Mouse (Mus musculus): ENCODE measurements around the gene Larp1b. TPM values are rescaled to one million over a fixed set of nuclear protein-coding genes. Genes with fewer than 3 reads are reported as not detected.

Gene Larp1b
- total RNA-seq, 2 experiments from 2014 or later, result 69.4 to 78.9 TPM

DNA sequence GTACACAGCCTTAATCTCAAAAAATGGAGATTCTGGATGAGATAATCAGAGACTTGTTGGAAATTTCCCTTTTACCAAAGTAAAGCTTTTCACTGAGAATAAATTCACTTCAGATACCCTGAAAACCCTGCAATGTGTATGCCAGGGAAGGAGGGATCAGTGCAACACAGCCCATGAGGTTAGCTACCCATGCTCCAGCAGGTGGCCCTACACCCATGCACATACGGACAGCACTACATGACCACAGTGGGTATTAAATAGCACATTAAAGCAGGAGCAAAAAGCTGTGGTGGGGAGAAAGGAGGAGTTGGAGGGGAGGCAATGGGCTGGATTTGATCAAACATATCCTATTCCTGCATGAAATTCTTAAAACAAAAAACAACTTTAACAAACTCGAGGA is 120.9 kb downstream of the Larp1b start:
- Histone ChIP-seq H3K27ac (no peak overlapping the region), H3K4me3 (no peak overlapping the region)
- peak; percentile 54 for TF ChIP-seq CTCF (IDR thresholded peaks at IDR 0.05)
- intact Hi-C loops (cut with DNase I), result no loop called here
- DNase-seq, result peak; percentile 26

DNA sequence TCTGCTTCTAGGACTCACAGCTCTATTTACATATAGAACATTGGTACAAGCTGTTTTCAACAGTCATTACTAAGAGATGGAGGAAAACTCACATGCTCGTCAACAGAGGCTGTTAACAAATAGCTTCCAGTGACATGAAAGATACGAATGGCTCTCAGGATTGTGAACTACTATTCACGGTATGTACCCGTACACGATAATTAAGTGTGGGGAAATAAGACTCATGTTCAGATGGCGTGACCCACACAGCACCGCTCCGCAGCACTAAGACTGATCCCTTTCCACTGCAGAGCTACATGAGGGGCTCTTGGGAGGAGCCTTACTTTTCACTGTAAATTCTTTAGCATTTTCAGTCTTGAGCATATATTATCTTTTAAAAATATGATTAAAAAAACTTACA is 125.7 kb downstream of the Larp1b start:
- H3K27ac ChIP-seq, result no peak overlapping the region
- intact Hi-C loops (cut with DNase I), result no loop called here
- H3K4me3 ChIP-seq, result no peak overlapping the region
- DNase-seq, result no peak
- no peak for TF ChIP-seq CTCF (IDR thresholded peaks at IDR 0.05)

DNA sequence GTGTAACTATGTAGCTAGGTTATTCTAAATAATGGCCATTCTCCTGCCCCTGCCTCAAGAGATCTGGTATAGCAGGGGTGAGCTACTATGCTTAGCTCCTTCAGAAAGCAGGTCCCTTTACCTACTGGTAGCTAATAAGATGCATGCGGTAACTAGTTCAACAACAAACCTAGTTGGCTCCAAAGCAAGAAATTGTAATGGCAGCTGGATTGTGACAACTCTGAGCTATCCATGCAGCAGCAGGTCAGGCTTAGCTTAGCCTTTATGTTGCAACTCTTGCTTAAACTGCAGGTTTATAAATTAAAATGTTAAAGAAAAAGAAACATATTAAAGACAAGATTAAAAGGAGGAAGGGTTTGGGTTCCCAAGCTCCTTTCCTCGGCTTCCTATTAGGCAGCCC is 129.0 kb downstream of the Larp1b start:
- no peak overlapping the region for H3K27ac ChIP-seq
- no peak for TF ChIP-seq CTCF (IDR thresholded peaks at IDR 0.05)
- no peak for DNase-seq
- no peak overlapping the region for H3K4me3 ChIP-seq
- intact Hi-C loops (cut with DNase I), result no loop called here

DNA sequence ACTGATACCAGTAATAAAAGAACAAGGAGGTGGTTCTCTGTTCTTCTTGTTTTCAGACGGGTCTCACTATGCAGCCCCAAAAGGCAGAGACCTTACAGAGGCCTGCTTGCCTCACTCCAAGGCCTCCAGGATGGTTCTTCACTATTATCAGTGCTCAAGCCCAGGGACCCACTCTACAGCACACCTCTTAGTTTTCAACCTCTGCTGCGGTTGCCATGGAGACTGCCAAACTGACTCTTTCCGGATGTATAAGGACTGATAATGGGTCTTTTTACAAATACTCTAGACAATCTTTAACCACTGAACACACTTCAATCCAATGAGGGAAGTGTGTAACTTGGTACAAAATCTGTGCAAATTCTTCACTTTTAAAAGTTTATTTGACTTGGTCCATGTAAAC is 131.1 kb downstream of the Larp1b start:
- Histone ChIP-seq H3K4me3 (peak overlapping the region; percentile 11; the same call in 1 of the 2 replicates), H3K27ac (no peak overlapping the region; the same call in 1 of the 2 replicates)
- intact Hi-C loops (cut with DNase I), result loop anchor here (5.0 kb wide), 1 partner anchor 512 kb away; no protein-coding TSS in a partner anchor
- no peak for DNase-seq
- TF ChIP-seq CTCF (IDR thresholded peaks at IDR 0.05), result no peak

DNA sequence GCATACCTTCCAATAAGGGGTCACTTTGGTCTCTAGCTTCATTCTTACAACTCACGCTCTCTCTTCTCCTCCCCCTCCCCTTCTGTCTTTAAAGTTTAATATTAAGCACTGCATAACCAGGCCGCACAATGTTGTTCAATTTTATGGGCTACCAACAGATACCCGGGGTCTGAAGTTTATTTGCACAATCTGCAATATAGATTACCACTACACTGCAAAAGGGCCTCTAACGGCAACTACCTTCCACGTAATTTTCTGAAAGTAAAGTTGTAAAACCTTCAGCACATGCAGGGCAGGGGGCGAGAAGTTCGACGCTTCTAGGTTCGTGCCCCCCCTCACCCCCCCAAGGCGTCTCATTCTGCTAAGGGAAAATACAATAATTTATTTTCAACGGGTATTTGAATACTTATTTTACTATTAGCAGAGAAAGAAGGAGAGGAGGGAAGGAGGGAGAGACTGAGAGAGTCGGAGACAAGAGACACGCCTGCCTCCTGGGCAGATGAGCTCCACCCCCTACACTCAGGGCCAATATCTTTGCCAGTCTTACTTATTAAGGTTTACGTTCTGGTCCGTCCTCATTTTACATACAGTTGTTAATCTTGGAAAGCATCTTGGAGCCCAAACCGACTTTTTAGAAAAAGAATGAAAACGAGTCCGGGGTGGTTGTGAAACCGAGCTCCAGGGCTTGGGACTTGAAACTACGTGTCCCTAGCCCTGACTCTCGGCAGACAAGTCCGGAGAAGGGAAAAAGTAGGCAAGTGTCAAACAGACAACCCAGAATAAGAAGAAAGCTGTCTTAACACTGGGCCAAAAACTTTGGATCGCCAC is 132.1 kb downstream of the Larp1b start:
- Histone ChIP-seq H3K27ac (peak overlapping the region; percentile 91), H3K4me3 (peak overlapping the region; percentile 80)
- TF ChIP-seq CTCF (IDR thresholded peaks at IDR 0.05), result no peak
- DNase-seq, result no peak
- intact Hi-C loops (cut with DNase I), result loop anchor here (5.0 kb wide), 1 partner anchor 511 kb away; no protein-coding TSS in a partner anchor

DNA sequence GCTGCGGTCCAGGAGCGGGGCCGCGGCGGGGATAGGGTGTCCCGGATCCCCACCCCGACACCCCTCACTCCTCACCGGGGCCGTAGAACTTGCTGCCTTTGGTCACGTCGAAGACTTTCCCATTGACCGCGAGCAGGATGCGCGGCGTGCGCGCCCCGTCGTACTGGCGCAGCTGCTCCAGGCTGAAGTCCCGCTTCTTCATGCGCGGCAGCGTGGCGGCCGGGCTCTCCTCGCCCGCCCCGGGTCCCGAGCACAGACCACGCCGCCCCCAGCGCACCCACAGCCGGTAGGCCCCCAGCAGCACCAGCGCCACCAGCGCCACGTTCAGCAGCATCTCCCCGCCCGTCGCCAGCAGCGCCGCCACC is 132.9 kb downstream of the Larp1b start:
- peak overlapping the region; percentile 80 for H3K4me3 ChIP-seq
- no peak for DNase-seq
- intact Hi-C loops (cut with DNase I), result loop anchor here (5.0 kb wide), 1 partner anchor 510 kb away; no protein-coding TSS in a partner anchor
- H3K27ac ChIP-seq, result peak overlapping the region; percentile 91
- TF ChIP-seq CTCF (IDR thresholded peaks at IDR 0.05), result no peak

DNA sequence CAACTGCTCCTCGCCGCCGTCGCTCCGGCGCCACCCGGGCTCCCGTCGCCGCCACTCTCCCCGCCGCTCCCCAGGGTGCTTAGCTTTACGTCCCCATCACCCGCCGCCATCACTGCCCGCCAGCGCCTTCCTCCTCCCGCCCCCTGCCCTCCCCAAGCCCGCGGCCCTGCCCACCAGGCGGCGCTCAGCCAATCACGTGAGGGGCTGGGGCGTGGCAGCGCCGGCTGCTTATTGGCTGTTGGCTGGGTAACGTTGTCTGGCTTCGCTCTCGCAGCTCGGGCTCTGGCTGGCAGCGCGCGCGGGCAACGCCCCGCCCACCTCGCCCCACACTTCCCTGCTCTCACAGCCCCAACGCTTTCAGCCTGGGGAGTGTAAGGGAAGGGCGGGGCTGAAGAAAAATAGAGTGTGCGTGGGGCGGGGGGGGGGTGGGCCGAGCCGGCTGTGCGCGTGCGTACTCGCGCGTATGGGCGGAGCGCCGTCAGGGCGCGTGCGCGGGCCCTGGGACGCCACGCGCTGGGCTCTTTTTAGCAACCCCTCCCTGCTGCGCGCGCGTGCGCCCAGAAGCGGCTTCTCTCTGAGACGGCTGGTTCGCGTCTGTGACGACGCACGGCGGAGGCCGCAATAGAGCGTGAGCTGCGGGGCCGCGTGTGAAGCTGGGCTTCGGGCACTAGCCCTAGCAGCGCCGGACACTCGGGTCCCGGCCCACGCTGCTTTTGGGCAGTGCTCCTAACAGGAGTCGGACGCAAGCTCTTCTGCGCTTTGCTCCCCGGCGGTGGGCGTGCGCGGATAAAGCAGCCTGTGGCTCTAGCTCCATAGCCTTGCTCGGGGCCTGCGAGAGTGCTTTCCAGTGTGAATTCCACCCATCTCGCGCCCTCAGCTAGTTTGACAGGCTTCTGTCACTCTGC is 133.5 kb downstream of the Larp1b start, which contains the start of gene Pgrmc2:
Pgrmc2 (minus strand) TSS at position 162 of the 905 bp plus-strand sequence.
- intact Hi-C loops (cut with DNase I), result loop anchor here (1.0 to 5.0 kb wide), 2 partner anchors 481 to 509 kb away; no protein-coding TSS in a partner anchor
- Histone ChIP-seq H3K27ac (peak within 1 kb of the TSS; percentile 91), H3K4me3 (peak within 1 kb of the TSS; percentile 80)
- peak; percentile 50 for TF ChIP-seq CTCF (IDR thresholded peaks at IDR 0.05)
- DNase-seq, result peak; percentile 99

DNA sequence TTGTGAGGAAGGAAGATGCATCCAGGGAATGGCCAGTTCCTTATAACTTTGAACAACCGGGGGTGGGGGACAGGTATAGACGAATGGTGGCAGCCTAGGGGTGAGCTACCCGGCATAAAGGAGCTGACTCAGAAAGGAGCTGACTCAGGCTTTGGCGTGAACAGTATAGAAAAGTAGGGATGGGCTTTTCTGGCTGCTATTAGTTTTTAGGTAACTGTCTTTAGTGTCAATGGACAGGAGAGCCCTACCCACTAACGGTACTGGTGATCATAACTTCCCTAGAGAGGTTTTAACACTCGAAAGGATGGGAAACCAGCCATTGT is 134.1 kb downstream of the Larp1b start:
- no peak for TF ChIP-seq CTCF (IDR thresholded peaks at IDR 0.05)
- intact Hi-C loops (cut with DNase I), result loop anchor here (1.0 to 5.0 kb wide), 2 partner anchors 481 to 509 kb away; no protein-coding TSS in a partner anchor

DNA sequence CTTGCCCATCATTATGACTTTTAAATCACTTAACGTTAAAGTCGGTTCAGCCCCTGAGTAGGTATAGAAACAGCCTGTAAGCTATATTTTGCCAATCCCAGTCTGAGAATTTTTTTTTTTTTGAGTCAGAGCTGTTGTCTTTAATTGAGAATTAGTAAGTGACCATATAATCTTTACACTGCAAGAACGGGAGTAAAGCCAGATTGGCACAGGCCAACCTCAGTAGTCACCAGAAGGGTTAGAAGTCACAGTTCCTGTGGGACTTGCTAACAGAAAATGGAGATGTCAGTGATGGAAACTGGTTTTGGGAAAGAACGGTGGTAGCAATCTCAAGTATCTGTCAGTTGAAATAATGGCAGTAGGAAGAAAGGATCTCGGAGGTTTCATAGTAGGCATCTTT is 134.8 kb downstream of the Larp1b start:
- Histone ChIP-seq H3K27ac (no peak overlapping the region), H3K4me3 (no peak overlapping the region)
- DNase-seq, result no peak
- no peak for TF ChIP-seq CTCF (IDR thresholded peaks at IDR 0.05)
- intact Hi-C loops (cut with DNase I), result loop anchor here (5.0 kb wide), 1 partner anchor 508 kb away; no protein-coding TSS in a partner anchor

More for the DNA sequence above, 134.1 kb downstream of the Larp1b start:
- Histone ChIP-seq H3K4me3 (peak overlapping the region; percentile 80), H3K27ac (peak overlapping the region; percentile 91)
- DNase-seq, result no peak

DNA sequence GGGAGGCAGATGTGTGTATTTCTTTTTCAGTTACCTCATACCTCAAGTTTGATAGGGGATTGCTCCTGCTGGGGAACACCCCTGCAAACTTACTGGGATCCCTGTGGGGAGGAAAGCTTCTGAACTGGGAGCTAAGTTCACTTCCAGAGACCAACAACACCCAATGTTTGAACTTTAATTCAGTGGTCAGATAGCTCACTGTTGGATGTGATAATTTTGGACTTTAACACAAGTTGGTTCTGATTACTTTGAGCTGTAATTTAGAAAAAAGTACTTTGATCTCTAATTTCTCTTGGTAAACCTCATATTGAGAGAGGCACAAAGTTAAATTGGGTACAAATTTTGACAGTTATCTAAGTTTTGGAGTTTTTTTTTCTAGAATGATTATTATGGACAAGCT is 137.4 kb downstream of the Larp1b start:
- no peak for DNase-seq
- Histone ChIP-seq H3K27ac (no peak overlapping the region), H3K4me3 (no peak overlapping the region)
- intact Hi-C loops (cut with DNase I), result no loop called here
- TF ChIP-seq CTCF (IDR thresholded peaks at IDR 0.05), result no peak

Other genes starting within 250 kb of the Larp1b start
- not detected for gene Slc25a31, start 241.0 kb upstream of the Larp1b start, total RNA-seq (2021)
- gene Hspa4l, start 205.3 kb upstream of the Larp1b start, total RNA-seq (2021), result 10 to 100 TPM in 1 of 2 experiments, 1 to 10 TPM in 1; 5.7 to 10.4 TPM
- 1 to 10 TPM in 1 of 2 experiments, under 1 TPM in 1; 0.66 to 1.7 TPM for gene Plk4, start 149.8 kb upstream of the Larp1b start, total RNA-seq (2021)
- gene Mfsd8, start 102.9 kb upstream of the Larp1b start, total RNA-seq (2021), result 10 to 100 TPM; 15.6 to 21.0 TPM
- 10 to 100 TPM; 12.3 to 44.5 TPM for gene Abhd18, start 102.9 kb upstream of the Larp1b start, total RNA-seq (2021)
- gene 1700034I23Rik, start 47.3 kb upstream of the Larp1b start, total RNA-seq (2021), result under 1 TPM in 1 of 2 experiments, not detected in 1; 0.11 TPM
- gene Pgrmc2, start 133.2 kb downstream of the Larp1b start, total RNA-seq (2021), result 10 to 100 TPM; 18.1 to 20.4 TPM

Measured in gastrocnemius, adult 2 months (tissue).